Mouse (Mus musculus) cortical plate, adult 2 months (tissue): ENCODE data around the gene Adh1. TPM values are rescaled to one million over a fixed set of nuclear protein-coding genes. Genes with fewer than 3 reads are reported as not detected.

Experiments
- H3K27ac ChIP-seq: fragments of 200-500 bp; 2 replicates; pipeline ENCODE4 v1.5.1; 2012; ENCODE audit warnings: low read length, control low read depth, inconsistent platforms; ENCODE audit not compliant: insufficient read depth
- H3K4me1 ChIP-seq: fragments of 200-500 bp; 2 replicates; pipeline ENCODE4 v1.6.1; 2011; ENCODE audit warnings: low read length; ENCODE audit not compliant: control insufficient read depth, insufficient read depth
- H3K4me3 ChIP-seq: fragments of 200-500 bp; 2 replicates; pipeline ENCODE4 v1.5.1; 2011; ENCODE audit warnings: mild to moderate bottlenecking, low read length, control low read depth; ENCODE audit not compliant: insufficient read depth
- CTCF ChIP-seq: fragments of 200-500 bp; IDR thresholded peaks from 2 replicates; pipeline ENCODE4 v1.5.1; 2011; ENCODE audit warnings: mild to moderate bottlenecking, control low read depth, low read length; ENCODE audit not compliant: insufficient read depth; ENCODE audit errors: extremely low read depth
- POLR2A ChIP-seq: fragments of 200-500 bp; IDR thresholded peaks from 2 replicates; pipeline ENCODE4 v1.6.1; 2011; ENCODE audit warnings: mild to moderate bottlenecking, low read length, control low read depth; ENCODE audit not compliant: insufficient read depth; ENCODE audit errors: extremely low read depth
- polyA plus RNA-seq: library from polyadenylated mRNA; depleted of rRNA; stranded (reverse); fragments of >200 nt; gene quantifications from 2 replicates; pipeline ENCODE4 v1.2.3, GENCODE M21; 2012

The Adh1 gene
- polyA plus RNA-seq, 1 experiment = 1.2 TPM

DNA sequence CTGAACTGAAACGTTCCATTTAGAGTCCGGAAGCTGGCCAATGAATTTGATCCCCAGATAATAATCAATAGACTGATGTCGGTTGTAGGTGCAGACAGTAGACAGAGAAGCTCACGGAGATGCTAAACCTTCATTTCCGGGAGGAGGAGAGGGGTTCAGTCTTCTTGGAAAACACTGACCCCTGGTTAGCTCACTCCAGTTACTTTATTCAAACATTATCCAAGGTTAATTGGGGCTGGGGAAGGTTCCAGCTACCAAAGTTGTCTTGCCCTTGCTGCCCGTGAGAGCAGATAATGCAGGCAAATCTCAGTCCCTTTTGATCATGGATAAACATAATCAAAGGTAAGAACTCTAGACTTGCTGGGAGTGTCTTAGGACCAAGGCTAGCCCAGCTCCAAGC is 9.6 kb upstream of the Adh1 start:
- Histone ChIP-seq H3K4me1 (no peaks in the 10 kb centered on the region), H3K27ac (no peak overlapping the region), H3K4me3 (no peak overlapping the region)
- no peak for TF ChIP-seq CTCF
- TF ChIP-seq POLR2A = no peak

DNA sequence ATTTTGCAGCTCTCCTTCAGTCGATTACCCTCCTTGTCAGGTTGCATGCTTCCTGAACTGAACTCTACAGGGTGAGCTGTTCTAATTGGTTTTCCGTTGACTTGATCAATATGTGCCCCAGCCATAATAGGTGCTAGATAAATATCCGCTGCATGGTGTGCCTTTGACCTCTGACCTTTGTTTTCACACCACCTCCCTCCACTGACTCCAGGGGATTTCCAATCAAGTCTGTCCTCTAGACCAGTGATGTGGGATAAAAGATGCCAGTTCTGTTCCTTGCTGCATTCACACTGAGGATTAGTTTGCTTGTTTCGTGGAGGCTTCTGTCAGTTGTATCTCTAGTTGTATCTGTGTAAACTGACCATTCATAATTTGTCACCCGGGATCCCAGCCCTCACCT is 6.6 kb upstream of the Adh1 start:
- no peak for TF ChIP-seq CTCF
- no peak for TF ChIP-seq POLR2A
- Histone ChIP-seq H3K4me1 (no peaks in the 10 kb centered on the region), H3K27ac (no peak overlapping the region), H3K4me3 (no peak overlapping the region)

DNA sequence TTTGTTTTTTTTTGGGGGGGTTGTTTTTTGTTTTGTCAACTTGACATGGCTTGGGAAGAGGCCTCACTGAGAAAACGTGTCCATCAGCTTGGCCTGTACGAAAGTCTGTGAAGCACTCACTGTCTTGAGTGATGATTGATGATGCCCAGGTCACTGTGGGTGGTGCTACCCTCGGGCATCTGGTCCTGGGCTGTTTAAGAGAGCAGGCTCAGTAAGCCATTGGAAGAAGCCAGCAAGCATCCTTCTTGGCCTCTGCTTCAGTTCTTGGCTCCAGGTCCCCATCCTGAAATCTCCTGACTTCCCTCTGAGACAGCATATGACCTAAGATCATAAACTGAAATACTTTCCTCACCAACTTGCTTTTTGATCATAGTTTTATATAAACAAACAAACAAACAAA is 5.4 kb upstream of the Adh1 start:
- no peak for TF ChIP-seq POLR2A
- no peak for TF ChIP-seq CTCF
- no peaks in the 10 kb centered on the region for H3K4me1 ChIP-seq
- no peak overlapping the region for H3K4me3 ChIP-seq
- H3K27ac ChIP-seq = no peak overlapping the region

DNA sequence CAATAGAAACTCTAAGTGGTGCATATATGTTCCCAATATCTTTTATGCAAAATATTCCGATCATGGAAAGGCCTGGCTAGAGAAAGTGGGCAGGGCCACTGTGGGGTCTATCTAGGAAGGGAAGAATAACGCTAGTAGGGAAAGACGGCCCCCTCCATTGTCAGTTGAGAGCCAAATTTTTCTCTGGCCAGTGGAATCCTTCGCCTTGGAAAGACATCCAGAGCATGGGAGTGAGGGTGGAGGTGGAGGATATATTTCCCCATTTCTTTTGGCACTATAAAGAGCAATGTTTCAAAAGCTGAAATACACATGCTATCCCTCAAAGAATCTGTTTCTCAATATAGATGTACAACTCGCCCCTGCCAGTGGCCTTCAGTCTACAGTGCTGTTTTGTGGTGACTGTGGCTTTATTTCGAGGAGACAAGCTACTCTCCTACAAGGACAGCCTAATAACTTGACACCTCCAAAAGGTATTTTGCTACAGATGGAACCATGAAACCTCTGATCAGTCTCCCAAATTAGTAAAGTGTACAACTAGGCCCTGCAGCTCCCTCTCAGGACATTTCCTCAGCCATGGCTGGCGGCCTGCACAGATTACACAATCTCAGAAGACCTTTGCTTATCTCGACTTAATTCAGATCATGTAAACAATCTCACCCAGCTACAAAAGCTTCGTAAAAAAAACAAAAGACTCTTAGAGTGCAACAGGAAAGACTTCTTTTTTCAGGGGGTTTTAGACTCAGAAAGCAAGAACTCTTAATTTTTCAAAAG is 4.8 kb upstream of the Adh1 start:
- no peak for TF ChIP-seq CTCF
- TF ChIP-seq POLR2A = no peak
- no peak overlapping the region for H3K27ac ChIP-seq

DNA sequence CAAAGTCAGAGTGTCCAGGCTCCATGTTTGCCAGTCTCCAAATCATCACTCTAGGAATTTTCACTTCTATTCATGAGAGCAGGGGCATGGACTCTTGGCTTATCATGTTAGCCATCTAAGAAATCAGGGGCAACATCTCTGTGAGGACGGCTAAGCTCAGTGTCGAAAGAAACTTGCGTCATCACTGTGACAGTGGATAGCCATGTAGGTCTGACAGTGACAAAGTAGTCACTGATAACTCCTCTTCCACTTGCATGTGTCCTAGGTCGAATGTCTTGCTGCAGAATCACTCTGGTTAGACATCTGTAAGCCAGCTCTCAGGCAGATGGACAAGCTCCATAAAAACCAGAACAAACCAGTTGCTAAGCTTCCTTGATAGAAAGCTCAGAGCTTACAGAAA is 1.8 kb downstream of the Adh1 start:
- Histone ChIP-seq H3K4me1 (no peaks in the 10 kb centered on the region), H3K4me3 (no peak overlapping the region), H3K27ac (no peak overlapping the region)
- TF ChIP-seq POLR2A = no peak
- no peak for TF ChIP-seq CTCF

More for the DNA sequence above, 4.8 kb upstream of the Adh1 start:
- H3K4me1 ChIP-seq = no peaks in the 10 kb centered on the region
- no peak overlapping the region for H3K4me3 ChIP-seq

DNA sequence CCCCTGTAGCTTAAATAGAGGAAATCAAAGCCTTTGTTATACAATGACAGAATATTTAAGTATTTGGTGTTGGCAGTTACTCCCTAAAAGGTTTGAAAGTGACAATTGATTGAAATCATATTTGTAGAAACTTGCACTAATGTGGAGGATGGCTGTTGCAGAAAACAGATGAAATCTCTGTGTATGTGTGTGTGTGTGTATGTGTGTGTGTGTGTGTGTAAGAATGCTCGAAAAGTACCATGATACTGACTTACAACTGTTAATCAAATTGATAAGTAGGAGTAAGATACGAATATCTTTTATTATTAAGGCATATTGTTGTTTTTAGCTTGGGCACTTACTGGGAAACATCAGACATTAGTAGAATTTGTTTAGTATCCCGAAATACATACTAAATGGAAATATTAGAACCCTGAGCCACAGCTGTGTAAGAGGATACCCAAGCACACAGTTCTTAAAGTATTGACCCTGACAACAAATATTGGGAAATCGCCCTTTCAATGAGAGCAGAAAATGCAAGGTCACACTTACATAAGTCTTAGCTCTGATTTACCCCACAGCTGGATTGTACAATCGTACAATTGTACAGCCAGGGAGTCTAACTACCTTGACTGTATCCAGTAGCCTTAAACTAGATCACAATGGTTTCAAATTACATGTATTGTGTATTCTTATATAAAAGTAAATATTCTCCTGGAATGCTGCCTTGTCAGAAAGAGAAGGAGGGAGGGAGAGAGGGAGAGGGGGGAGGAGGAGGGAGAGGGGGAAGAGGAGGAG is 2.6 kb downstream of the Adh1 start:
- no peak overlapping the region for H3K4me3 ChIP-seq
- no peak overlapping the region for H3K27ac ChIP-seq
- no peak for TF ChIP-seq POLR2A
- no peak for TF ChIP-seq CTCF
- no peaks in the 10 kb centered on the region for H3K4me1 ChIP-seq

- no peak overlapping the region for H3K27ac ChIP-seq
- no peak overlapping the region for H3K4me3 ChIP-seq
- H3K4me1 ChIP-seq = no peaks in the 10 kb centered on the region
- TF ChIP-seq CTCF = no peak
- no peak for TF ChIP-seq POLR2A
These were observed 3.9 kb downstream of the Adh1 start for GRCm38 (mm10) chr3:138264648-138265047.

DNA sequence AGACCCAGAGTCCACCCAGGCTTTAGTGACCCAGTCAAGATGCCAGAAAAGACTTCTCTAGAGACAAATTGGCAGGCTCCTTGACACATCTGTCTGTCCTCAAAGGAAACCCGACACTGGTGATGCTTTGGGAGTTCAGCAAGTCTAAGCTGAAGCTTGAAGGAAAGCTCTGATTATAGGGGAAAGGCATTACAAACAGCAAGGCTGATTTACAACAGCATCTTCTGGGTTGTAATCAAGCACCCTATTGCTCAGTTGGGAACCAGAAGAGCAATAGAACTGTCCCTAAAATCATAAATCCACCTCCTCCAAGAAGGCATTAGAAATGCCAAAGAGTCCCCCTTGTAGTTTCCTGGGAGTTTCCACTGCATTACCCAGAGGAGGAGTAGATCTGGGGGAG is 9.7 kb downstream of the Adh1 start:
- H3K4me3 ChIP-seq = no peak overlapping the region
- TF ChIP-seq POLR2A (no peak), CTCF (no peak)
- H3K4me1 ChIP-seq = no peaks in the 10 kb centered on the region
- no peak overlapping the region for H3K27ac ChIP-seq

DNA sequence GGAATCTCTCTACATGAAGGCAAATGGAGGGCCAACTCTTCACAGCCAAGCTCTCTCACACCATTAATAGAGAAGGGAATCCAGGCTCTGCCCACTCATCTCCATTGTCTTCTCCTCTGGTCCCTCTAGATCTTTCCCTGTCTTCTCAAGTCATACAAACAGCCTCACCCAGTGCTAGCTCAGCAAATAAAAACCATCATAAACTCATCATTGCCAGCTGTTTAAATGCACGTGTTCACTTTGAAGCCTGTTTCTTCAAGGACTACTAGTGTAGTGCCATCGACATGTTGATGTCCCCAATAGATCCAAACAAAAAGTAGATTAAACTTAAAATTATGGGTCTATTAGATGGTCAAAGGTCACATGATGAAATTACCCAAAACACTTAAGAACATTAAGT is 10.5 kb downstream of the Adh1 start:
- Histone ChIP-seq H3K27ac (no peak overlapping the region), H3K4me3 (no peak overlapping the region), H3K4me1 (no peaks in the 10 kb centered on the region)
- TF ChIP-seq POLR2A (no peak), CTCF (no peak)

DNA sequence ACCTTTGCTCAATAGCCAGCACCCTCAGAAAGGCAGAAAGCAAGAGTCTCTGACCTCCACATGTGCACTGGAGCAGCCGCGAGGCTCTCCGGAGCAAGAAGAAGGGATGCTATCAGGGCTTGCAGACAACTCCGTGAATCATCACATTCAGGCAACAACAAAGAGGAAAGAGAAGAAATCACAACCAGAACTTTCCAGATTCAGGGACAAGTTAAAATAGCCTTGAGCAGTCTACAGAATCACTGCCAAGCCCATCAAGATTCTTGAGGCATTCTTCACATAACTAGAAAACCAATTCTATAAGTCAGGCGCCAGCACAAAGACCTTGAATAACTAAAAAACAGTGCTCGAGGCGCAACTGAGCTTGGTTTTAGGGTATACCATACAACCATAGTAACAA is 12.3 kb downstream of the Adh1 start:
- TF ChIP-seq POLR2A (no peak), CTCF (no peak)
- Histone ChIP-seq H3K4me1 (no peaks in the 10 kb centered on the region), H3K27ac (no peak overlapping the region), H3K4me3 (no peak overlapping the region)
